Mouse (Mus musculus) B cell, adult 2 months (primary cell): ENCODE measurements around the gene Maml3.

Experiments used
- DNase-seq, 2 experiments: peaks; one replicate each; pipeline ENCODE4 v3.0.0; 2022

The Maml3 gene

DNA sequence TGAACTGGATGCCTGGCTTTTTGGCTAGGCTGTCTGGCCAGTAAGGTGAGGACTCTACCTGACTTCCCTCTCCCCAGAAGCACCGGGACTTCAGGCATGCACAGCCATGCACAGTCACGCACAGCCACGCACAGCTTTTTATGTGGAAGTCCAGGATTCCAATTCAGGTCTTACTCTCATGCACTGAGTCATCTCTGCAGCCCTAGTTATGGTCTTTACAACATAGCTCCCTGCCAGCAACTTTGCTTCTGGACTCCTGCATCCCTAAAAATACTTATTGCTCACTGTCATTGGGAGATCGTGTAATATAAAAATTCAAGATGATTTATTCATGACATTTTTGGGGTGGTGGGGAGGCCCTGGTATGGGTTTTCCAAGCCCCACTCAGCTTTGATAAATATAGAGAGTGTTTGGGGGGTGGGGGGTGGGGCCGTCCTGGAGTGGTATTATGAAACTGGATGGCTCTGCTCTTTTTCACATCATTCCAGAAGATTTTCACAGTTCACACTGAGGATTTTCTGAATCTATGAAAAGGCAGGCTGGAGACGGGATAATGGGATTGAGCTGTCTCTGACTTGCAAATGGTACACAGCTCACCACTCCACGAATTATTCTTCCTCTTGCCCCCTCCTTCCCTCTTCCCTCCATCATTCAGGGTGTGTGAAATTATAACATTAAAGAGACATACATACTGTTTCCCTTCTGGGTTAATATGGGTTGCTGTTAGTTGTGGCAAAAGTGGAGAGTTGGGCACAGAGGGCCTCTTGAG, 288.2 kb downstream of the Maml3 start:
- DNase-seq, result no peak

DNA sequence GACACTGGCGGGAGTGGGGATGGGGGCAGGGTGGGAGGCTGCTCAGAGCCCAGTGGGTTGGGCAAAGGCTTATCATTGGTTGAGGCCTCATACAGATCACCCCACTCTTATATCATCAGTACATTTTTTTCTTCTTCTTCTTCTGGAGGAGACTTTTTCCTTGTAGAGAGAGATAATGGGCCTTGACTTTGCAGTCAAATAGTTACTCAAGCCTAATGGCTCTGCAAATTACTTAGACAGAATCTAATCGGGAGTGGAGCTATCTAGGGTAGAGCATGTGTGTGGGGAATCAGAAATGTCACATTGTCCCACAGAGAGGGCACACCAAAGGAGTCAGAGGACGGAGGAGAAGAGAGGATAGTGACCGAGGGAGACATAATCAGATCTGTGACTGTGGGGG, 290.8 kb downstream of the Maml3 start:
- DNase-seq, result no peak

DNA sequence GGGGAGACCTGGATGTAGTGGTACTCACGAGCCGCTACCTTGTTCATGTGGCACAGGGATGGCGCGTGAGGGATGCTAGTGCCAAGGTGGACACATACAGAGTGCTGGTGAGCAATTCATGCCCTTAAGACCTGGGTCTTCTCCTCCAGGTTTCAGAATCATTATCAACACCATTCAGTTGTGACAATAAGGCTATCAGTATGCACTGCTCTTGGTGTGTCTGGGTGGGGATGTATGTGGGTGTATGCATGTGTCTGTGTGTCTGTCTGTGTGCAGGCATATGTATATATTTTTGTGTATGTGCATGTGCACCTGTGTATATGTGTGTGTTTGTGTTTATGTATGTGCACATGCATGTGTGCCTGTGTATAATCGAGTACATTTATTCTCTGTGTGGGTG, 291.7 kb downstream of the Maml3 start:
- DNase-seq, result no peak

DNA sequence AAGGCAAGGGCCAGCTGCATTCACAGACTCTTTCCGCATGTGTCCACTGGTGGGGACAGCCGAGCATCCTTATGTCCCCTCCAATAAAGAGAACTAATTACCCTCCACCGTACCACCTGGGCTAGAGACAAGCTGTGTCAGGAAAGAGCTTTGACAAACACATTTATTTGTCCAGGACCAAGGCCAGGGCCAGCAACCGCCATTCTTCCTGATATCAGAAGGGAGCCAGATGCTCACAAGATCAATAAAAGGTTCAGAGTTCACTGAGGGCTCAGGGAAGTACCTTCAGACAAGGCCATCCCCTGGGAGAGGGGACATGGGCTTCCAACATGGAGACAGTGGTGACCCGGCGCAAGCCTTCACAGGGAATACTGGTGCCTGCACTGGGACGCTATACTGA, 294.1 kb downstream of the Maml3 start:
- no peak for DNase-seq

DNA sequence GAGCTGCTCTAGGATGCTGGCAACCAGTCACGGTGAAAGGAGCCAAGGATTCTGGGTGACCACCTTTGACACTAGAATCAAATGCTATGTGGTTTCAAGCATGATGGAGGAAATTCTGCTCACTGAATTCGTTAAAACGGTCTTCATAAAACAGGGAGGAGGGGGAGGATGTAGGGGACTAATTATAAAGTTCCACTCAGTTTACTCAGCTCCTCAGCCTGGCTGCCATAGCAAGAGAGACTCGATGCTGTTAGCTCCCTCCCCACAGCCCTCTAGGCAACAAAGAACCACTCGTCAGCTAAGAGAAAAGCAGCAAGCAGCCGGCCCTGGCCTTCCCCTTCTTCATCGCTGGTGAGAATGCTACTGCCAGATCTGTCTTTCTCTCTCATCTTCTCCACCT, 295.1 kb downstream of the Maml3 start:
- no peak for DNase-seq

DNA sequence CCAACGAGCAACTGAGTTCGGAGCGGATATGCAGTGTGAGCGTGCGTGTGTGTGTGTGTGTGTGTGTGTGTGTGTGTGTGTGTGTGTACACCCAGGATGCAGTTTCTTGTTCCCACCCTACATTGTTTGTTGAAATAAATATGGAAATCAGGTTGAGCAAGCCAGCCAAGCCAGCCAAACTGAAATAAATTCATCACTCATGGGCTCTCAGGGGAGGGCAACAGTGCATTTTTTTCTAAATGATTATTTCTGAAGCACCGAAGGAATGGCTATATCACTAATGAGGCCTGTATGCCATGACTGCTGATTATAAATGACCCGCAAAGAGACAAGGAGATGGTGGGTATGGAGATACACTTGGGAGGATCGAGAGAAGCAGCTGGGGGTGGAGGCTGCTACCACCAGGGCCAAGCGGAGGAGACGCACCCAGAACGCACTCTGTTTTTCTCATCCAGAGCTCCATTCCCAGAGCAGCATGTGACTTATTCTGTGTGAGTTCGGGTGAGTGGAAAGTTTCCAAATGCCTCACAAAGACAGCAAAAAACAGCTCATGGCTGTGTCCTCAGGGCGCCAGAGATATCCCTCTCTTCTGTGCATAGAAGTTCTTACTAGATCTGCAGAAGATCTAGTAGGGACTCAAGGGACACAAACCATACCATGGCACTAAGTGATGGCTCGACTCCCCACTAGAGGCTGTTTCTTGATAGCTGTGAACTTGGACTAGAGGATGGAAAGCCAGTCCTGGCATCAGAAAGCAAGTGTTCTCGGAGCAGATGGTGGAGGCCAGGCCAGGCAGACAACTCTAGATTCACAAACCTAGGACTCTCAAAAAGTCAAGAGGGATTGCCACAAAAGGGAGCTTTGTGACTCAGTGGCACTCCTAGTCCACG, 296.6 kb downstream of the Maml3 start:
- no peak for DNase-seq

DNA sequence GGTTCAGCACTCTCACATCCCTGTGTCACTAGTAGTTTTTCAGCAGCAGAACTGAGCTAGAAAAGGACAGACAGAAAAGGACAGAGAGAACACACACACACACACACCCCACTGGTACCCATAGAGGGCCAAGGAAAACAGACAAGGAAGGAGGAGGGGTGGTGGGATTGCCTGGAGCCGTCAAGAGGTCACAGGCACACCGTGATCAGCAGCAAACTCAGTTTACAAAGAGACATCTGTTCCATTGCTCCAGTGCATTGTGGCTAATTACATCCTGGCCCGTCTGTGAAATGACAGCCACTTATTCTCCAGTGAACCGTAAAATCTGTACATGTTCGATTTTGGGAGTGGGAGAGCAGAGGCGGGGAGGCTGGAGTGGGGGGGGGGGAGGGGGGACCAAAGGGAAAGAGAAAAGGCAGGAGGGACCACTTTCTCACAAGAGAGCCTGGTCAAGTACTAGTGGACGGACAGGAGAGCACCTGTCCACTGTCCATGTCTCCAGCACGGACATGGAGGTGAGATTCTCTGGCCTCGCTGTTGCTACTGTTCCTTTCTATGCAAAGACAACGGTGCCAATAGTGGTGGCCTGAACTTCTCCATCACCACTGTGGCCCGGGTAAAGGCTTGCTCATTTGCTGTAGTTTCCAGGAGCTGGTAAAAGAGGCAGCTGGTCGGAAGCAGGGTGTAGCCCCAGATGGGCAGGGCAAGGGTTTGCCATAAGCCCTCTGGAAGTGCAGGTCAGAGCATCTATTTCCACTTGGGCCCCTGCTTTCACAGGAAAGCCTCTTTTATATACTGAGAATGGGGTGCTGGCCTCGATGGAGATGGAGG, 299.2 kb downstream of the Maml3 start:
- DNase-seq, result no peak

DNA sequence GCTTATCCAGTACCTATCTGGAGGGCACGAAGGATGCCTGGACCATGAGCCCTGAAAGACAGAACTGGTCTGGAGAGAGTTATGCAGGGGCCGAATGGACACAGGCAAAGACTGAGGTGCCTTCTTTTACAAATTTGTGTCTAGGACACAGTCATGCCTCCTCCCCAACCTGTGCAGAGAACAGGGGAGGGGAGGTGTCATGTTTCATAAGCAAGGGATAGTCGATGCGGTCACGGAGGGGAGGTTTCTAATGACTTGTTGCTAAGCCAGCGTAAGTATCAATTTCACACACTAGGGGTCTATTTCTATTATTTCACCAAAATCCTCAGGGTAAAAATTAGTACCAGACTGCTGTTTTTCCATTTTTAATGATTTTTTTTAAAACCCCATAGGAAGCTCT, 301.0 kb downstream of the Maml3 start:
- no peak for DNase-seq

DNA sequence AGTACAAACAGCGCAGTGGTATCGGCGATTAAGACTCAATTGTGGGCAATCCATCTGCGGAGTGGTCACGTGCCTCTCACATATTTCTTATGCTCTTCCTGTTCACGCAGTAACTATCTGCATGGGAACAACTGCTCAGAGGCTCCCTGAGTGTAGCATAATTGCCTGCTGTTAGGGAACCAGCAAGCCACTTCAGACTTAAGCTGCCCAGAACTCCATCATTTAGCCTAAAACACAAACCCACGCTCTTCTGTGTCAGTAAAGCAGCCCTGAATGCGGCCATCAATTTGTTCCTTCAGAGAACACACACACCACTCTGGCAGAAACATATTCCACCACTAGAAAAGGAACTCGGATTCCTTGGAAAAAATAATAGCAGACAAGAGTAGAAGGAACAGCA, 305.2 kb downstream of the Maml3 start:
- no peak for DNase-seq

DNA sequence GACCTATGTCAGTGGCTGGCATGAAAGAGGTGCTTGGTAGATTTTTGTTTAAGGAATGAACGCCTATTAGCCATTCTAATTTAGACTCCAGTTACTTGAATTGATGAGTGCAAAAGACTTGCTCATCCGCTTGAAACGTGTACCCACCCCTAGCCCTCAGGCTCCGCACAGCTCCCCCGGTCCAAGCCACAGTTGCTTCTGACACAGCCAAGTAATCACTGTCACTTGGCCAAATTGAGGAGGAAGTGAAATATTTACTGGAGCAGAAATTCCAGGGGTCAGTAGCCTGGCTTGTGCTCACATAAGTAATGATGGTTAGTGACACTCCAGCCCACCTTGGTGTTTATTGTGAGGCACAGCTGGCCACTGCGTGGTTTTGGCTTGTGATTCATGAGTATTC, 308.0 kb downstream of the Maml3 start:
- DNase-seq, result peak; percentile 31 to 47

DNA sequence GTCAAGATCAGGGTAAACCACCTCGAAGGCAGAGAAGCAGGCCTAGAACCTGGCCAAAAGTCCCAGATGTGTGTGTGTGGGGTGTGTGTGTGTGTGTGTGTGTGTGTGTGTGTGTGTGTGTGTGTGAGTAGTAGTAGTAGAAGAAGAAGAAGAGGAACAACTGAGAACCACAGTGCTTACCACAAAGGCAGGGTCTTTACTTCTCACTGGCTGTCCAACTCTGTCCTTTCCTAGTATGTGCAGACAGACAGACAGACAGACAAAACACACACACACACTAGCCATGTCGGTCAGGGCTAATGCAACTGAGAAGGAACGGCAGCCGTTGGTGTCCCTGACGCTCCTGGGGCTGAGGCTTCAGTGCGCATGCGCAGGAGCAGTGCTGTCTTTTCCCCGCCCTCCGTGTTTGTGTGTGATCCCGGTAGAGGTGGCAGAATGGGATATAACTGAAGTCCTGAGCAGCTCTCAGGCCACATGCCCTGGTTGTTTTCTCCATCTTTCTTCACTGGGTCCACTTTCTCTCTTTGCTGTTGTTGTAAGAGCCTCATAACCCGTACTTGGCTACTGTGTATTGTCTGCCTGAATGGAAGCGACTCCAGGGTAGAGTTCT, 308.6 kb downstream of the Maml3 start:
- peak; percentile 47 to 52 for DNase-seq

DNA sequence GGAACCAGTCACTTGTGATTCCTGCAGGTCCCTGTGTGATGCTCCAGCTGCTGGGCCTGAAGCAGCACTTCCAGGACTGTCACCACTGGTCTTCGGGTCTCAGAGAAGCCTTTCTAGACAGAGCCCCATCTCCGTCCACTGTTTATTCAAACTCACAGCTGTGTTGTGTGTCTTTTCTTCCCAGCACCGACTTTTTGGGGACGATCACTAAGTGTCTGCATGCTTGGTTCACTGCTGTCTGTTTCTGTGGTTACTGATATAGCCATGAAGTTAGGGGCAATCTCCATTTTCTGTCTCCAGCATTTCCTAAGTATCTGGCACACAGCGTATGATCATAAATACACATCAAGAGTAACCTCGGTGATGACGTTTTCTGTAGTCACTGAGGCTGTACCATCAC, 313.3 kb downstream of the Maml3 start:
- DNase-seq, result no peak

DNA sequence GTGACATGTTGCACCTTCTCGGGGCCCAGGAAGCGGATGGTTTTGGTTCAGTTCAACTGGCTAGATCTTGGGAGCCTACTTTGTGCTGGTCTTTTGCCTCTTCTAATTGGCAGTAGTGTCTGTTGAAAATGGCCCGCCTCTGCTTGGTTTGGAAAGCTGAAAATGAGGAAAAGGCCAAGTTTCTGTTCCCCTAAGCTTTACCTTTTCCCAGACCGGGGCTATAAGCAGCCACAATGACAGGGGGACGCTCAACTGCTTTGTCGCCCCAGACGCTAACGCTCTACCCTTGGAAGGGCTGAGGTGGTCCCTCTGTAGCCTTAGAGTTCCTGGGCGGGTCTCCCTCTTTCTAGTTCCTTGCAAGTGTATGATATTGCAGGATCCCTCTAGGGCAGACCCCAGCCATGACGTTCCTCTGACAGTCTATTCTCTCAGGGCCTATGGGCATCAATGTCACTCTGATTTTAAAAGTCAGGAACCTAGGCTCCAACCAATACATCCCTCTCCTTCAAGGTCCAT, 315.4 kb downstream of the Maml3 start:
- no peak for DNase-seq

DNA sequence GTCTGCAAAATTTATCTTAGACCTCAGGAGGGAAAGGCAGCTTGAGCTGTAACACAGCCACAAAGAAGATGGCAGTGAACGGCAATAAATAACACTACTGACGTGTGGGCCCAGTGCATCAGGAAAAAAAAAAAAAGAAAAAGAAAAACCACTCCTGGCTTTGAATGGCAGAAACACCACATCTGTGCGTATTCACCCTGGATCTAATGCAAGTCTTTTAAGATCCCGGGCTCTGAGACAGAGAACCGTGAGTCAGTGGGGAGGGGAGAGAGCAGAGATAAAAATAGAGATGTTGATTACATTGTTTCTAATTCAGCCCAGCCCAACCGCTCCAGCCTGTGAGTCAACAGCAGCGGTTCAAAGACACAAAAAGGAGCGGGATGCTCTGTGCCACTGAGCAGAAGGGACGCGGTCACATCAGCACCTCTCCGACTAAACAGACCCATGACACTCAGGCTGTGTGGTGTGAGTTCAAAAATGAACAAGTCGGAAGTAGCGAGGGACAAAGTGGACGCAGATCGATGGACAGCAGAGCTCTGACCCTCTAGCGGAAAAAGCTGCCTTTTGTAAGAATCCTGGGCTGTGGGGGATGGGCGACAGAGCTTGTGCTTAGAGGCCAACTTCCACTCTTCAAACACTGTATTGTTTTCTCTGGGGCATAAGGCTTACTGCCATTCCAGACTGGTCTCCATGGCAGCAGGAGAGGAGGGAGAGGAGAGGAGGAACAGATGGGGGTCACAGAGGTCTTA, 316.1 kb downstream of the Maml3 start:
- DNase-seq, result peak; percentile 48 to 56

DNA sequence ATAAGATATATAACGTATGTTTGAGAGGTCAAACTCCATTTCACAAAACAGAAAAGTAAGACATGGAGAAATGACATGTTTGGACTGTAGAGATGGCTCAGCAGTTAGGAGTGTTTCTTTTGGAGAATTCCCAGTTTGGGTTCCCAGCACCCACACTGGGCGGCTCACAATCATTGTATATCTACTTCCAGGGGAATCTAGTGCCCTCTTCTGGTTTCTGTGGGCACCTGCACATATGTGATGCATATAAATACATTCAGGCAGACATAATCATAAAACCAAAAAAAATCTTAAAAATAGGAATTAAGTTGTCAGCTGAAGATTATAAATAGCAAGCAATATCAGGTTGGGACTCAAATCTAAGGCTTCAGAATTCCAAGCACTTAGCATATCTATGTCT, 316.9 kb downstream of the Maml3 start:
- no peak for DNase-seq

DNA sequence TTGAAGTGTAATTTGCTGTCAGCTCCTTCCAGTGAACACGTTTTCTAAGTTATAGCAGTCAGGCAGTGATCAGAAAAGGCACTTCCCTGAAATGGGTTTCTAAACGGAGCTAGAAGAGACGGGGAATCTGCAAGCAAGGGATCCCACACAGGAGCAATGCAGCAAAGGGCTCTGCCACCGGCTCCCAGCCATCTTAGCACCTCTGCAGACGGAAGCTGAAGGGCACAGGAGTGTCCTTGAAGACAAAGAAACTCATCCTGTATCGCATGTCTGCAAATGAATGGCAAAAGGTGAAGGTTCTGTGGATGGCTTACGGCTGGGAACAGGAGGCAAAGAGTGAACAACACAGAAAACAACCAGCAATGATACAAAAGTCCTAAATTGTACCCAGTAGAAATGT, 319.1 kb downstream of the Maml3 start:
- DNase-seq, result no peak

DNA sequence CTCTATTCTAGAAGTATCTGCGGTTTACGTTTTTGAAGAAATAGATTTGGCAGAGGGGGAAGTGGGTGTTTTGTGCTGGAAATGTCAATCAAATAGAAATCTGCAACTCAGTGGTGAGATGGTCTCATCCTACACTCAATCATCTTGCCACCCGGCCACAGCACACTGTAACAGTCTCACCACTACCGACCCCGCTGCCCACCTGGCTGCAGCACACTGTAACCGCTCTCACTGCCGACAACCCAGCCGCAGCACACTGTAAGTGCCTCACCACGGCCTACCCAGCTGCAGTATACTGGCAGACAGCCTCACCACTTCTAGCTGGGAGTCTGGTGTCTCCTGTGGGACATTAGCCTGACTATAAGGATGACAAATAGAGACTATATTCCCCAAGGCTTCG, 322.7 kb downstream of the Maml3 start:
- no peak for DNase-seq

DNA sequence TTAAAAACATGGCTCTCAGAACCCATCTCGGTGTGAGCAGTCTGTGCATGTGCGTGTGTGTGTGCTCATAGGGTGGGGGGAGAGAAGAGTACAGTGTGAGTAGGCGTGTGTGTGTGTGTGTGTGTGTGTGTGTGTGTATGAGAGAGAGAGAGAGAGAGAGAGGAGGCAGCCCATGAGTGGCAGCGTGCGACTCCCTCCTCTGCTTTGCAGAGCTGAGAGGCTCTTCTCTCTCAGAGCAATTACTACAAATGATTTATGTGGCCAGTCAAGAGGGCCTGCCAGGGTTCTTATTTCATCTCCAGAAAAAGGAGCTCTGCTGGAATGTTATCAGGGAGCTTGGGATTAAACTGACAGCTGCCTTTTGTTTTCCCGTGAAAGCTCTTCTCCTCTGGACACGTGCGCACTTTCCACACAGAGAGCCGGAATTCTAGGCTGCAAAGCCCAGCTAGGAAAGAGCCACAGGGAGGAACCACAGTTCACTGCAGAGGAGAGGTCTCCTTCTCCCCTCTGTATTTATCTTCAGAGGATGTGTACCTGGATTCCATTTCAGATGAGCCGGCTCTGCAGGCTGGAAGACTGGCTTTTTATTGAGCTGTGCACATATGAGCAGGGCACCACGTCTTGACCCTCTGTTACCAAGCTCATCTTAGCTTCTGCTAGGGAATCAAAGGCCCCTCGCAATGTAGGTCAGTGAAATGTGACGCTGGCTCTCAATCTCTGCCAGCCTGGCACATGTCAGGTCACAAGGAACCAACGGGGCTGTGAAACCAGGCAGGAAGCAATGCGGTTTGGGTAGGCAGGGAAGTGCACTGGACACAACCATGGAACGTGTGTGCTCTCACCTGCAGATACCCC, 325.9 kb downstream of the Maml3 start:
- no peak for DNase-seq

DNA sequence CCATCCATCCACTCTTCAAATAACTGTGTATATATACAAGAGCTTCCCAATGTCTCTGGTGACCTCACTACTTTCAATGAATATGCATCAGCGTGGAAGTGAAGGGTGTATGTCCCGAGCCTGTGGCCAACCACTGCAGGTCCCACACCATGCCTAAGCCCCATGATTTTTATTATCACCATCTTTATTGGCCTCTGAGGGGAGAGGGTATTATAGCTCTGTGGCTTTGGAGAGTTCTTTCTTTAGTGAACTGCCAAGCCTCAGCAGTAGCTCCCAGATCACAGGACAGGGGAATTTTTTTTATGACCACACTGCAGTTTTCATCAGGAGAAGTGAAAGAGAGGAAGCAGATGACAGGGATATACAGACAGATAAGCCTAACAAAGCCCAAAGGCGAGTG, 326.7 kb downstream of the Maml3 start:
- DNase-seq, result no peak

DNA sequence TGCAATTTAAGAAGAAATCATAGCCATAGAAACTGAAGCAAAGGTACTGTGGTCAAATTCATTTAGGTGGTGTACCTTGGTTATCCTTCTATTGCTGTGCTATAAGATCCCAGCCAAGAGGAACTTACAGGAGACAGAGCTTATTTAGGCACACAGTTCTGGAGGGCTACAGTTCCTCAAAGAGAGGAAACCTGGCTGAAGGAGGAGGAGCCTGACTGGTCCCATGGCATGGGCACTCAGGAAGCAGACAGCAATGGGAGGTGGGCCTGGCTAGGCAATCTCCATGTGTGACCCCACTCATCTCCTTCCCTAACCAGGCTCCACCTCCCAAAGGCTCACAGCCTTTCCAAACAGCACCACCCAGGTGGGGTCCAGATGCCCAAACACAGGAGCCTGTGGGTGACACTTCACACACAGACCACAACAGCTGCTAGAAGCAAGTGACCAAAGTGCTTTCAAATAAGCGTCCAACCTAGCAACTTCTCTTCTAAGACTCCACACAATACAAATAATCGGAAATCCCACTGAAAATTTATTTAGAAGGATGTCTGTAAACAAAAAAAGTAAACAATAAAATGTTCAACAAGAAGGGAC, 328.8 kb downstream of the Maml3 start:
- no peak for DNase-seq

DNA sequence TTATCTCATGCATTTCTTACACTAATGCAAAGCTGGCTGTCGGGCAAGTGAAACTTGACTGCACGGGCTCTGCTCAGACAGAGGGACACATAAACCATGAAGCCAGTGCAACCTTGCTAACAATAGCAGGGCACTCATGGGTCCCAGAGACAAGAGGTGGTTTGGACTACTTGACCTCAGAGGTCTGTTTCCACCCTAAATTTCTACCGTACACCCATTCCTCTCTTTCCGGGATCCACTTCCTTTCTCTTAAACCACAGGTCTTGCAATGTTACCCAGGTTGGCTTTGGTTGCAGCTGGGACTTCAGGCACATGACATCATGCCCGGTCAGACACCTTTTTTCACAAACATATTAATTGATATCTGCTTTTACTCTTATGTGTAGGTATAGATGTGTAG, 331.3 kb downstream of the Maml3 start:
- DNase-seq, result no peak
